Mouse (Mus musculus): Measurements from ENCODE around the gene Ceacam16.

DNA sequence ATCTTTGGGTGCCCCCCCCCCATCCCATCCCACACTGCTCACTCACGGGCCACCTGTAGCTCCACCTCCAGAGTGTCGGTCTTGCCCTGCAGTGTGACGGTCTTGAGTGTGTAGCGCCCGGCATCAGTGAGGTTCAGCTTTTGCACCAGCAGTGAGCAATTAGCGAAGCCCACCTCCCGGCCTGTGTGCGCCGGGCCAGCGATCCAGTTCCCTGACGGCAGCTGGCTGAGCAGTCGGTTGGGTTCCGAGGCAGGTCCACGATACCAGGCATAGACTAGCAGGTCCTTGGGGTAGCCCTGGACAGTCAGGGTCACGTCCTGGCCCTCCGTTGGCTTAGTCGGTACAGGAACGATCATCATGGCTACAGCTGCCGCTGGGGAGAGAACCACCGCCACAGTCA, 7.6 kb downstream of the Ceacam16 start:
- no peak for TF ChIP-seq CTCF (IDR thresholded peaks at IDR 0.05; ENCODE audit: borderline replicate concordance, extremely low read depth, insufficient read depth, insufficient read length)
- TF ChIP-seq POLR2A (IDR thresholded peaks at IDR 0.05; ENCODE audit: borderline replicate concordance, extremely low read depth, insufficient read depth, insufficient read length, poor library complexity, severe bottlenecking), result no peak
